In the genomic region with DNA sequence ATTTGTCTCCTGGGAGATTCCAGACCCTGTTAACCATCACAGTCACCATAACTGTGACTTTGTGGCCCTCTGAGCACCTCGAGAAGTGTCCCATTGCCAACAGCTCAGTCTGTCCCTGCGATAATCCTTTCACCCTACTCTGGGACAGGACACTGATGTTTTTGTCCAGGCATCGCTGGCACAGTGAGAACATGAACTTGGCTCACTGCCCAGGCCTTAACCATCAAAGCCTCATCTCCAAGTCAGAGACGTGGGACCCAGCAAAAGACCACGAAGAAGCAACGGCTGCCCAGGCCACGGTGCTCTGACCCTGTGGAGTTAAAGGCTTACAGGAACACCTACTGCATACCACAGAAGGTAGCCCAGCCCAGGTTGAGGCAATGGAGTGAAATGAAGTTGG, we compare ENCODE assay signal across 10 mouse cellular contexts.
A peak's percentile ranks its signal among the peaks of the same experiment; 100 is the strongest.
DNase-seq lines count a peak whose midpoint lies in the region; ATAC-seq lines count a peak whose summit lies in the region.
"Had no signal": no experiment of that assay in that cellular context is flagged by ENCODE, and none has a peak within 500 bp of the region (broad histone marks: within the 10 kb centered on the region; RNA-seq: fewer than 3 reads in every experiment).

No protein-coding gene starts in this region.

- no peak overlapping the region for H3K9ac ChIP-seq in embryonic facial prominence, embryonic 15.5 days
- H3K9ac ChIP-seq: liver, embryonic 15.5 days had no signal

- no peak for ATAC-seq in embryonic facial prominence, embryonic 15.5 days (ENCODE audit: insufficient number of reproducible peaks, low FRiP score, low TSS enrichment, low read depth)
- ATAC-seq in monocyte, adult 5-6 weeks (replicated peaks; ENCODE audit: insufficient number of reproducible peaks, low FRiP score, low TSS enrichment, poor library complexity, severe bottlenecking) = no peak
- ATAC-seq in CD4-positive, CD25-positive, alpha-beta regulatory T cell, adult 4 months = no peak

- peaks cover 88% of the 10 kb centered on the region for H3K4me1 ChIP-seq in embryonic facial prominence, embryonic 15.5 days
- H3K4me1 ChIP-seq: liver, embryonic 15.5 days had no signal

- H3K4me2 ChIP-seq in embryonic facial prominence, embryonic 15.5 days (replicated peaks) = peak overlapping the region; percentile 48; the same call in 1 of the 2 replicates
- H3K4me2 ChIP-seq: liver, embryonic 15.5 days had no signal

- intact Hi-C loops in left cerebral cortex, postnatal 14 days (cut with DNase I) = no loop called here

- H3K36me3 ChIP-seq in embryonic facial prominence, embryonic 15.5 days = peaks cover 4% of the 10 kb centered on the region; the same call in 1 of the 2 replicates
- H3K36me3 ChIP-seq: liver, embryonic 15.5 days had no signal

- no peaks in the 10 kb centered on the region for H3K9me3 ChIP-seq in embryonic facial prominence, embryonic 15.5 days (replicated peaks)
- H3K9me3 ChIP-seq: liver, embryonic 15.5 days had no signal

- no peaks in the 10 kb centered on the region for H3K27me3 ChIP-seq in embryonic facial prominence, embryonic 15.5 days
- H3K27me3 ChIP-seq: liver, embryonic 15.5 days had no signal

- peak; percentile 57 to 68 for DNase-seq in cerebellum, postnatal 14 days
- no peak for DNase-seq in cerebellum, adult 9-10 months
- peak; percentile 15 to 24 for DNase-seq in left cerebral cortex, postnatal 14 days (ENCODE audit: low spot score in 2 of 2)
- no peak for DNase-seq in left cerebral cortex, adult 8-10 months (ENCODE audit: low spot score in 2 of 2)
- DNase-seq in ovary, postnatal 14 days (ENCODE audit: low spot score) = peak; percentile 18
- DNase-seq: heart, adult 18-20 months had no signal

- no peak overlapping the region for H3K4me3 ChIP-seq in embryonic facial prominence, embryonic 15.5 days (replicated peaks)
- H3K4me3 ChIP-seq: liver, embryonic 15.5 days had no signal

- 0 out of 2 replicates have a peak overlapping the region, but pooled peaks have one; percentile 6 for H3K27ac ChIP-seq in embryonic facial prominence, embryonic 15.5 days (replicated peaks)
- H3K27ac ChIP-seq: liver, embryonic 15.5 days had no signal

- 40% methylated on average over 7 of the region's 7 CpGs for WGBS in embryonic facial prominence, embryonic 15.5 days

Comparison
In these comparisons a context has a peak if more than half of its experiments do, and no peak if none do; other contexts are left out.
1. DNase-seq: peak in cerebellum, postnatal 14 days (2 of 2), left cerebral cortex, postnatal 14 days (2 of 2) and ovary, postnatal 14 days (single experiment); none in cerebellum, adult 9-10 months (single experiment) and left cerebral cortex, adult 8-10 months (0 of 2).